Mouse (Mus musculus) brain, embryonic 18.5 days (tissue): ENCODE measurements around the gene Mettl18.
"Not testable (repeated sequence)": the region's sequence is repeated elsewhere in the genome, so short reads cannot be mapped to it uniquely, and the experiment has no call there.

ENCODE experiments used
- DNase-seq: peaks from one replicate; pipeline ENCODE4 v3.0.0-alpha.2; 2012; ENCODE audit warnings: low read depth, low spot score

Mettl18 gene

GRCm38 (mm10) chr1:163994721-163995608, at the start of gene Mettl18, which contains the start of gene BC055324:
TSS of gene Mettl18 (plus strand) at chr1:163994889.
TSS of gene BC055324 (minus strand) at chr1:163994796.
- DNase-seq = peak; percentile 80

GRCm38 (mm10) chr1:163953396-163953795, 41.3 kb upstream of the Mettl18 start:
- no peak for DNase-seq

- DNase-seq = no peak
These were observed 36.7 kb upstream of the Mettl18 start for GRCm38 (mm10) chr1:163958036-163958435.

GRCm38 (mm10) chr1:163964008-163964689, 30.5 kb upstream of the Mettl18 start:
- no peak for DNase-seq

- no peak for DNase-seq
These were observed 20.2 kb upstream of the Mettl18 start for GRCm38 (mm10) chr1:163974471-163974870.

GRCm38 (mm10) chr1:163975088-163975487, 19.6 kb upstream of the Mettl18 start:
- no peak for DNase-seq

- DNase-seq = no peak
These were observed 18.2 kb upstream of the Mettl18 start for GRCm38 (mm10) chr1:163976515-163976914.

- DNase-seq = no peak
These were observed 2.3 kb upstream of the Mettl18 start for GRCm38 (mm10) chr1:163992371-163992770.

- DNase-seq = no peak
These were observed 442 bp upstream of the Mettl18 start for GRCm38 (mm10) chr1:163994173-163994720.

GRCm38 (mm10) chr1:163995609-163995913, 872 bp downstream of the Mettl18 start:
- DNase-seq = no peak

GRCm38 (mm10) chr1:164001831-164002452, 7.3 kb downstream of the Mettl18 start:
- DNase-seq = no peak

GRCm38 (mm10) chr1:164004311-164004710, 9.6 kb downstream of the Mettl18 start:
- no peak for DNase-seq

- DNase-seq = no peak
These were observed 14.5 kb downstream of the Mettl18 start for GRCm38 (mm10) chr1:164009235-164009634.

- DNase-seq = no peak
These were observed 19.9 kb downstream of the Mettl18 start for GRCm38 (mm10) chr1:164014616-164015015.

GRCm38 (mm10) chr1:164018221-164018896, 23.7 kb downstream of the Mettl18 start:
- no peak for DNase-seq

- no peak for DNase-seq
These were observed 25.1 kb downstream of the Mettl18 start for GRCm38 (mm10) chr1:164019789-164020188.

- DNase-seq = not testable (repeated sequence)
These were observed 26.1 kb downstream of the Mettl18 start for GRCm38 (mm10) chr1:164020746-164021145.

- DNase-seq = not testable (repeated sequence)
These were observed 27.4 kb downstream of the Mettl18 start for GRCm38 (mm10) chr1:164022106-164022505.

GRCm38 (mm10) chr1:164025685-164026084, 31.0 kb downstream of the Mettl18 start:
- no peak for DNase-seq

- DNase-seq = no peak
These were observed 32.7 kb downstream of the Mettl18 start for GRCm38 (mm10) chr1:164027416-164027815.

- no peak for DNase-seq
These were observed 45.9 kb downstream of the Mettl18 start for GRCm38 (mm10) chr1:164040385-164041135.
